Mouse (Mus musculus) embryonic facial prominence, embryonic 14.5 days (tissue): ENCODE results near the gene Abcc8. TPM values are rescaled to one million over a fixed set of nuclear protein-coding genes. Genes with fewer than 3 reads are reported as not detected.

ENCODE experiments used
- ATAC-seq: fragments of 200-750 bp; cut with Nextera tagmentation; 2 replicates; pipeline ENCODE4 v1.8.0; 2017; ENCODE audit warnings: low read depth, moderate number of reproducible peaks, moderate TSS enrichment
- DNase-seq: peaks from one replicate; pipeline ENCODE4 v3.0.0-alpha.2; 2015; ENCODE audit warnings: low spot score
- H3K27ac ChIP-seq: fragments of 300-500 bp; sonication (generic); replicated peaks from 2 replicates; pipeline ENCODE4 v1.5.1; 2014; ENCODE audit warnings: low read depth, mild to moderate bottlenecking, low read length, moderate library complexity
- H3K27me3 ChIP-seq: fragments of 300-500 bp; sonication (generic); replicated peaks from 2 replicates; pipeline ENCODE4 v1.6.1; 2014; ENCODE audit warnings: low read length; ENCODE audit not compliant: control insufficient read depth, insufficient read depth
- H3K36me3 ChIP-seq: fragments of 300-500 bp; sonication (generic); 2 replicates; pipeline ENCODE4 v1.6.1; 2014; ENCODE audit warnings: low read length, mixed read lengths; ENCODE audit not compliant: control insufficient read depth, insufficient read depth
- H3K4me1 ChIP-seq: fragments of 300-500 bp; sonication (generic); 2 replicates; pipeline ENCODE4 v1.6.1; 2014; ENCODE audit warnings: antibody characterized with exemption, low read length; ENCODE audit not compliant: control insufficient read depth, insufficient read depth
- H3K4me2 ChIP-seq: fragments of 300-500 bp; sonication (generic); 2 replicates; pipeline ENCODE4 v1.6.1; 2014; ENCODE audit warnings: low read depth, mild to moderate bottlenecking, low read length, moderate library complexity, mixed read lengths
- H3K4me3 ChIP-seq: fragments of 300-500 bp; sonication (generic); 2 replicates; pipeline ENCODE4 v1.5.1; 2014; ENCODE audit warnings: low read depth, mild to moderate bottlenecking, low read length
- H3K9ac ChIP-seq: fragments of 300-500 bp; sonication (generic); 2 replicates; pipeline ENCODE4 v1.6.1; 2014; ENCODE audit warnings: low read depth, mild to moderate bottlenecking, low read length, moderate library complexity, mixed read lengths
- H3K9me3 ChIP-seq: fragments of 300-500 bp; sonication (generic); 2 replicates; pipeline ENCODE4 v1.6.1; 2016; ENCODE audit warnings: low read length; ENCODE audit not compliant: control insufficient read depth
- WGBS: fragments of 180-500 bp; shearing (Covaris S2); extraction: QIAGEN DNeasy Blood & Tissue Kit; methylation state at CpG from one replicate; pipeline ENCODE4 v1.1.7; 2014; 5-methylcytosine and 5-hydroxymethylcytosine counted together
- polyA plus RNA-seq: library from polyadenylated mRNA; unstranded; fragments of >200 nt; fragmentation: Nextera tagmentation; extraction: Ambion mirVana; gene quantifications from 2 replicates; pipeline ENCODE4 v1.2.1, GENCODE M21; 2014

The Abcc8 gene
- polyA plus RNA-seq, result 2.8 TPM in 2 replicates

GRCm38 (mm10) chr7:46179431-46180275 is at the start of gene Abcc8:
TSS of gene Abcc8 (minus strand) at chr7:46180033.
- Histone ChIP-seq H3K4me1 (no peaks in the 10 kb centered on the region), H3K4me3 (peak within 1 kb of the TSS; percentile 47), H3K9ac (peak within 1 kb of the TSS; percentile 40; the same call in 1 of the 2 replicates), H3K4me2 (peak within 1 kb of the TSS; percentile 81), H3K9me3 (no peaks in the 10 kb centered on the region), H3K27ac (no peak within 1 kb of the TSS), H3K36me3 (no peaks in the 10 kb centered on the region), H3K27me3 (peaks cover 37% of the 10 kb centered on the region)
- under 1% methylated on average over 40 of the region's 75 CpGs for WGBS
- ATAC-seq (peak; percentile 70), DNase-seq (peak; percentile 38)

- ATAC-seq (no peak), DNase-seq (peak; percentile 45)
- Histone ChIP-seq H3K9me3 (no peaks in the 10 kb centered on the region), H3K4me1 (no peaks in the 10 kb centered on the region), H3K4me2 (no peak overlapping the region), H3K27ac (no peak overlapping the region), H3K9ac (no peak overlapping the region), H3K36me3 (no peaks in the 10 kb centered on the region), H3K27me3 (no peaks in the 10 kb centered on the region), H3K4me3 (no peak overlapping the region)
- WGBS, result 48% methylated on average over 4 of the region's 4 CpGs
These were observed 47.1 kb upstream of the Abcc8 start for GRCm38 (mm10) chr7:46226936-46227335.

- Histone ChIP-seq H3K4me3 (no peak overlapping the region), H3K9ac (no peak overlapping the region), H3K9me3 (no peaks in the 10 kb centered on the region), H3K27me3 (no peaks in the 10 kb centered on the region), H3K4me1 (no peaks in the 10 kb centered on the region), H3K4me2 (no peak overlapping the region), H3K27ac (no peak overlapping the region), H3K36me3 (no peaks in the 10 kb centered on the region)
- DNase-seq (peak; percentile 25), ATAC-seq (no peak)
- 27% methylated on average over 7 of the region's 7 CpGs for WGBS
These were observed 46.4 kb upstream of the Abcc8 start for GRCm38 (mm10) chr7:46226253-46226652.

- ATAC-seq, result no peak
- H3K9me3 ChIP-seq, result no peaks in the 10 kb centered on the region
- H3K9ac ChIP-seq, result no peak overlapping the region
- no peak for DNase-seq
- no peaks in the 10 kb centered on the region for H3K4me1 ChIP-seq
- no peaks in the 10 kb centered on the region for H3K36me3 ChIP-seq
- no peak overlapping the region for H3K4me3 ChIP-seq
- no peaks in the 10 kb centered on the region for H3K27me3 ChIP-seq
- H3K27ac ChIP-seq, result no peak overlapping the region
- WGBS, result 72% methylated on average over 8 of the region's 8 CpGs
- H3K4me2 ChIP-seq, result no peak overlapping the region
These were observed 40.8 kb upstream of the Abcc8 start for GRCm38 (mm10) chr7:46220591-46221129.

- H3K4me2 ChIP-seq, result no peak overlapping the region
- DNase-seq (peak; percentile 50), ATAC-seq (peak; percentile 80)
- H3K36me3 ChIP-seq, result no peaks in the 10 kb centered on the region
- no peaks in the 10 kb centered on the region for H3K27me3 ChIP-seq
- H3K9ac ChIP-seq, result no peak overlapping the region
- no peak overlapping the region for H3K27ac ChIP-seq
- no peak overlapping the region for H3K4me3 ChIP-seq
- no peaks in the 10 kb centered on the region for H3K9me3 ChIP-seq
- no peaks in the 10 kb centered on the region for H3K4me1 ChIP-seq
- WGBS, result 10% methylated on average over 8 of the region's 11 CpGs
These were observed 38.6 kb upstream of the Abcc8 start for GRCm38 (mm10) chr7:46218415-46218814.

- no peak overlapping the region for H3K27ac ChIP-seq
- H3K9me3 ChIP-seq, result no peaks in the 10 kb centered on the region
- no peaks in the 10 kb centered on the region for H3K36me3 ChIP-seq
- H3K4me2 ChIP-seq, result no peak overlapping the region
- no peak overlapping the region for H3K4me3 ChIP-seq
- DNase-seq, result peak; percentile 33
- H3K27me3 ChIP-seq, result no peaks in the 10 kb centered on the region
- no peak for ATAC-seq
- WGBS, result 44% methylated on average over 2 of the region's 2 CpGs
- H3K9ac ChIP-seq, result no peak overlapping the region
- no peaks in the 10 kb centered on the region for H3K4me1 ChIP-seq
These were observed 36.6 kb upstream of the Abcc8 start for GRCm38 (mm10) chr7:46216481-46216880.

GRCm38 (mm10) chr7:46210276-46210675 is 30.4 kb upstream of the Abcc8 start:
- no peak overlapping the region for H3K4me3 ChIP-seq
- H3K4me2 ChIP-seq, result no peak overlapping the region
- 68% methylated on average over 6 of the region's 6 CpGs for WGBS
- H3K9me3 ChIP-seq, result no peaks in the 10 kb centered on the region
- no peaks in the 10 kb centered on the region for H3K27me3 ChIP-seq
- no peaks in the 10 kb centered on the region for H3K36me3 ChIP-seq
- no peaks in the 10 kb centered on the region for H3K4me1 ChIP-seq
- H3K27ac ChIP-seq, result no peak overlapping the region
- DNase-seq (no peak), ATAC-seq (no peak)
- no peak overlapping the region for H3K9ac ChIP-seq

- Histone ChIP-seq H3K4me1 (no peaks in the 10 kb centered on the region), H3K36me3 (no peaks in the 10 kb centered on the region), H3K4me3 (no peak overlapping the region), H3K27ac (no peak overlapping the region), H3K27me3 (no peaks in the 10 kb centered on the region), H3K4me2 (no peak overlapping the region), H3K9ac (no peak overlapping the region), H3K9me3 (no peaks in the 10 kb centered on the region)
- WGBS, result 86% methylated on average over 8 of the region's 8 CpGs
- DNase-seq (no peak), ATAC-seq (no peak)
These were observed 28.3 kb upstream of the Abcc8 start for GRCm38 (mm10) chr7:46208131-46208530.
